In genomic region chr1:86058856-86059769, GRCm38 (mm10) we compare ENCODE assay signal across 8 mouse cellular contexts. TPM values are rescaled to one million over a fixed set of nuclear protein-coding genes. Genes with fewer than 3 reads are reported as not detected.
DNase-seq lines count a peak whose midpoint lies in the region; ATAC-seq and TF ChIP-seq lines count a peak whose summit lies in the region.

No protein-coding gene starts in this region.

- peaks cover 19% of the 10 kb centered on the region for H3K27me3 ChIP-seq in megakaryocyte, embryonic 14.5 days (replicated peaks)

- peak; percentile 65 for TF ChIP-seq POLR2A in cortical plate, adult 2 months (IDR thresholded peaks at IDR 0.05; ENCODE audit: extremely low read depth, insufficient read depth, low read length)

- ATAC-seq in activated CD4-positive, CD25-positive, alpha-beta regulatory T cell, adult 4 months: peak; percentile 73

- H3K9me3 ChIP-seq in megakaryocyte, embryonic 14.5 days: no peaks in the 10 kb centered on the region

- peak; percentile 86 to 89 for DNase-seq in gastrocnemius, adult 8-10 months (ENCODE audit: low spot score in 2 of 2)
- peak; percentile 96 for DNase-seq in hindlimb bud, embryonic 11.5 days (ENCODE audit: extremely low spot score, low read depth, low spot score)
- DNase-seq in left cerebral cortex, adult 8-10 months (ENCODE audit: low spot score in 2 of 2): peak; percentile 84 to 90
- DNase-seq in right cerebral cortex, postnatal 10 days (ENCODE audit: low spot score in 2 of 2): peak; percentile 93 to 95
- DNase-seq in urinary bladder, postnatal 25 days (ENCODE audit: low spot score): peak; percentile 93

- no peaks in the 10 kb centered on the region for H3K36me3 ChIP-seq in megakaryocyte, embryonic 14.5 days (replicated peaks; ENCODE audit: low read length)

- H3K4me3 ChIP-seq in cortical plate, adult 2 months (ENCODE audit: insufficient read depth, low read length): peak overlapping the region; percentile 51
- H3K4me3 ChIP-seq in megakaryocyte, embryonic 14.5 days (replicated peaks): peak overlapping the region; percentile 88

- H3K4me1 ChIP-seq in cortical plate, adult 2 months (ENCODE audit: control insufficient read depth, insufficient read depth, low read length): no peaks in the 10 kb centered on the region
- peaks cover 19% of the 10 kb centered on the region for H3K4me1 ChIP-seq in megakaryocyte, embryonic 14.5 days

- TF ChIP-seq CTCF in cortical plate, adult 2 months (IDR thresholded peaks at IDR 0.05; ENCODE audit: extremely low read depth, insufficient read depth, low read length): peak; percentile 91

- H3K27ac ChIP-seq in cortical plate, adult 2 months (ENCODE audit: insufficient read depth, low read length): no peak overlapping the region

RNA-seq across cellular contexts. Expression of gene Psmd1, which starts 5.1 kb away (rescaled TPM):
- polyA plus RNA-seq in activated CD4-positive, CD25-positive, alpha-beta regulatory T cell, adult 4 months (2017; shearing (Covaris generic)): 10 to 100 TPM; 79.9 to 86.8 TPM
- polyA plus RNA-seq in cortical plate, adult 2 months (2012; rRNA removed): 72.1 and 72.5 TPM in 2 replicates
- 100 to 1,000 TPM; 124 to 134 (median 130) TPM for total RNA-seq in gastrocnemius, adult 8-10 months (2022)
- total RNA-seq in left cerebral cortex, adult 8-10 months (2022): 100 to 1,000 TPM; 121 to 131 (median 126) TPM
- polyA plus RNA-seq in megakaryocyte, embryonic 14.5 days (2012; ENCODE audit: insufficient read depth, low replicate concordance): 2.0 and 18.9 TPM in 2 replicates

RNA-seq across cellular contexts. Expression of gene 2810459M11Rik, which starts 13.4 kb away (rescaled TPM):
- under 1 TPM in 1 of 2 experiments, not detected in 1; 0.21 TPM for polyA plus RNA-seq in activated CD4-positive, CD25-positive, alpha-beta regulatory T cell, adult 4 months (2017; shearing (Covaris generic))
- polyA plus RNA-seq in cortical plate, adult 2 months (2012; rRNA removed): 11.1 and 11.3 TPM in 2 replicates
- not detected for total RNA-seq in gastrocnemius, adult 8-10 months (2022)
- 10 to 100 TPM in 3 of 4 experiments, 1 to 10 TPM in 1; 9.0 to 12.6 (median 11.5) TPM for total RNA-seq in left cerebral cortex, adult 8-10 months (2022)
- polyA plus RNA-seq in megakaryocyte, embryonic 14.5 days (2012; ENCODE audit: insufficient read depth, low replicate concordance): not detected in 2 replicates

RNA-seq across cellular contexts. Expression of gene Spata3, which starts 42.5 kb away (rescaled TPM):
- polyA plus RNA-seq in activated CD4-positive, CD25-positive, alpha-beta regulatory T cell, adult 4 months (2017; shearing (Covaris generic)): under 1 TPM in 1 of 2 experiments, not detected in 1; 0.49 TPM
- 1.5 and 2.0 TPM in 2 replicates for polyA plus RNA-seq in cortical plate, adult 2 months (2012; rRNA removed)
- not detected for total RNA-seq in gastrocnemius, adult 8-10 months (2022)
- total RNA-seq in left cerebral cortex, adult 8-10 months (2022): 1 to 10 TPM in 1 of 4 experiments, under 1 TPM in 3; 0.46 to 2.0 (median 0.66) TPM
- polyA plus RNA-seq in megakaryocyte, embryonic 14.5 days (2012; ENCODE audit: insufficient read depth, low replicate concordance): not detected in 2 replicates

RNA-seq across cellular contexts. Expression of gene Htr2b, which starts 52.7 kb away (rescaled TPM):
- polyA plus RNA-seq in activated CD4-positive, CD25-positive, alpha-beta regulatory T cell, adult 4 months (2017; shearing (Covaris generic)): under 1 TPM in 1 of 2 experiments, not detected in 1; 0.45 TPM
- polyA plus RNA-seq in cortical plate, adult 2 months (2012; rRNA removed): 0.08 and 0.13 TPM in 2 replicates
- total RNA-seq in gastrocnemius, adult 8-10 months (2022): under 1 TPM in 2 of 4 experiments, not detected in 2; 0.27 to 0.65 TPM
- under 1 TPM in 1 of 4 experiments, not detected in 3; 0.98 TPM for total RNA-seq in left cerebral cortex, adult 8-10 months (2022)
- not detected in 2 replicates for polyA plus RNA-seq in megakaryocyte, embryonic 14.5 days (2012; ENCODE audit: insufficient read depth, low replicate concordance)
